ENCODE assay signal across 14 mouse cellular contexts in genomic region chr1:134757230-134757629, GRCm38 (mm10).
DNase-seq lines count a peak whose midpoint lies in the region; ATAC-seq and TF ChIP-seq lines count a peak whose summit lies in the region.
"Had no signal": no experiment of that assay in that cellular context is flagged by ENCODE, and none has a peak within 500 bp of the region (broad histone marks: within the 10 kb centered on the region; RNA-seq: fewer than 3 reads in every experiment).

No protein-coding gene starts in this region.

- H3K9me3 ChIP-seq in kidney, postnatal 0 days (replicated peaks; ENCODE audit: low read length) = no peaks in the 10 kb centered on the region
- H3K9me3 ChIP-seq in kidney, embryonic 16.5 days (ENCODE audit: low read length) = no peaks in the 10 kb centered on the region
- no peaks in the 10 kb centered on the region for H3K9me3 ChIP-seq in limb, embryonic 10.5 days (replicated peaks)
- no peaks in the 10 kb centered on the region for H3K9me3 ChIP-seq in heart, embryonic 11.5 days (replicated peaks; ENCODE audit: control insufficient read depth, low read length)
- H3K9me3 ChIP-seq: forebrain, embryonic 15.5 days; G1E; liver, embryonic 13.5 days had no signal

- no peak overlapping the region for H3K27ac ChIP-seq in kidney, postnatal 0 days
- no peak overlapping the region for H3K27ac ChIP-seq in kidney, embryonic 16.5 days (ENCODE audit: low read length)
- H3K27ac ChIP-seq in limb, embryonic 10.5 days = peak overlapping the region; percentile 50; the same call in 1 of the 2 replicates
- no peak overlapping the region for H3K27ac ChIP-seq in heart, embryonic 11.5 days (ENCODE audit: low read depth, low read length)
- H3K27ac ChIP-seq: forebrain, embryonic 15.5 days; liver, embryonic 13.5 days; macrophage had no signal

- peaks cover 30% of the 10 kb centered on the region for H3K4me1 ChIP-seq in kidney, postnatal 0 days (replicated peaks; ENCODE audit: insufficient read depth, low read length)
- H3K4me1 ChIP-seq in kidney, embryonic 16.5 days (ENCODE audit: insufficient read depth, low read length) = peaks cover 49% of the 10 kb centered on the region
- peaks cover 16% of the 10 kb centered on the region for H3K4me1 ChIP-seq in limb, embryonic 10.5 days
- peaks cover 23% of the 10 kb centered on the region for H3K4me1 ChIP-seq in heart, embryonic 11.5 days (ENCODE audit: control insufficient read depth, insufficient read depth, low read length)

- no peak for ATAC-seq in kidney, postnatal 0 days (replicated peaks; ENCODE audit: low FRiP score, low read depth)
- ATAC-seq in kidney, embryonic 16.5 days (ENCODE audit: low FRiP score, low TSS enrichment) = no peak
- no peak for ATAC-seq in heart, embryonic 11.5 days (replicated peaks; ENCODE audit: insufficient number of reproducible peaks, low FRiP score, low TSS enrichment)
- ATAC-seq: forebrain, embryonic 15.5 days had no signal

- no peak overlapping the region for H3K4me3 ChIP-seq in kidney, postnatal 0 days (replicated peaks; ENCODE audit: low read depth, low read length)
- no peak overlapping the region for H3K4me3 ChIP-seq in kidney, embryonic 16.5 days (ENCODE audit: low read length)
- H3K4me3 ChIP-seq in limb, embryonic 10.5 days = no peak overlapping the region
- H3K4me3 ChIP-seq in heart, embryonic 11.5 days (ENCODE audit: low read depth, low read length) = no peak overlapping the region
- H3K4me3 ChIP-seq: forebrain, embryonic 15.5 days; liver, embryonic 13.5 days had no signal

- WGBS in kidney, postnatal 0 days = 69% methylated on average over 3 of the region's 3 CpGs
- WGBS in kidney, embryonic 16.5 days = 79% methylated on average over 3 of the region's 3 CpGs
- 87% methylated on average over 3 of the region's 3 CpGs for WGBS in limb, embryonic 10.5 days
- WGBS in heart, embryonic 11.5 days (ENCODE audit: insufficient replicate concordance) = 84% methylated on average over 3 of the region's 3 CpGs

- no peak overlapping the region for H3K4me2 ChIP-seq in kidney, postnatal 0 days (ENCODE audit: low read length)
- no peak overlapping the region for H3K4me2 ChIP-seq in kidney, embryonic 16.5 days (replicated peaks; ENCODE audit: low read depth, low read length)
- H3K4me2 ChIP-seq in heart, embryonic 11.5 days = no peak overlapping the region
- H3K4me2 ChIP-seq: forebrain, embryonic 15.5 days; liver, embryonic 13.5 days had no signal

- H3K9ac ChIP-seq in kidney, postnatal 0 days (ENCODE audit: low read depth, low read length) = peak overlapping the region; percentile 35; the same call in 1 of the 2 replicates
- H3K9ac ChIP-seq in kidney, embryonic 16.5 days (replicated peaks; ENCODE audit: low read length) = no peak overlapping the region; the same call in 1 of the 2 replicates
- H3K9ac ChIP-seq in heart, embryonic 11.5 days (ENCODE audit: low read depth, low read length) = no peak overlapping the region
- H3K9ac ChIP-seq: forebrain, embryonic 15.5 days; liver, embryonic 13.5 days had no signal

- DNase-seq in cerebellum, adult 9-11 months = peak; percentile 69
- DNase-seq in cerebellum, postnatal 4 days (ENCODE audit: low spot score in 2 of 2) = no peak
- no peak for DNase-seq in kidney, postnatal 0 days (ENCODE audit: low spot score)
- peak; percentile 32 for DNase-seq in ZHBTc4 (ENCODE audit: low read depth, low spot score)
- no peak for DNase-seq in limb, embryonic 10.5 days (ENCODE audit: low spot score)
- no peak for DNase-seq in urinary bladder, postnatal 14 days (ENCODE audit: low spot score)
- DNase-seq: B cell, adult 2 months; liver, embryonic 13.5 days; thymus, postnatal 25 days had no signal

- no peaks in the 10 kb centered on the region for H3K27me3 ChIP-seq in kidney, postnatal 0 days (ENCODE audit: insufficient read depth, low read length)
- H3K27me3 ChIP-seq in kidney, embryonic 16.5 days (ENCODE audit: insufficient read depth, low read length) = no peaks in the 10 kb centered on the region
- no peaks in the 10 kb centered on the region for H3K27me3 ChIP-seq in limb, embryonic 10.5 days (ENCODE audit: low read depth, poor library complexity, severe bottlenecking)
- no peaks in the 10 kb centered on the region for H3K27me3 ChIP-seq in heart, embryonic 11.5 days (ENCODE audit: control insufficient read depth, insufficient read depth, low read length)
- H3K27me3 ChIP-seq: forebrain, embryonic 15.5 days; liver, embryonic 13.5 days had no signal

- no peak for TF ChIP-seq CTCF in kidney, postnatal 0 days (IDR thresholded peaks at IDR 0.05; ENCODE audit: low read depth)

- no peaks in the 10 kb centered on the region for H3K36me3 ChIP-seq in kidney, postnatal 0 days (ENCODE audit: insufficient read depth, low read length)
- H3K36me3 ChIP-seq in kidney, embryonic 16.5 days (ENCODE audit: insufficient read depth, low read length) = 0 out of 2 replicates have a peak, but pooled peaks cover 6% of the 10 kb centered on the region
- peaks cover 3% of the 10 kb centered on the region; the same call in 1 of the 2 replicates for H3K36me3 ChIP-seq in limb, embryonic 10.5 days
- H3K36me3 ChIP-seq in heart, embryonic 11.5 days (ENCODE audit: control insufficient read depth, insufficient read depth, low read length) = peaks cover 2% of the 10 kb centered on the region; the same call in 1 of the 2 replicates
- H3K36me3 ChIP-seq: liver, embryonic 13.5 days had no signal

Comparison
In these comparisons a context has a peak if more than half of its experiments do, and no peak if none do; other contexts are left out.
1. DNase-seq: peak in cerebellum, adult 9-11 months (single experiment) and ZHBTc4 (single experiment); none in cerebellum, postnatal 4 days (0 of 2), kidney, postnatal 0 days (single experiment), limb, embryonic 10.5 days (single experiment) and urinary bladder, postnatal 14 days (single experiment).